Mouse (Mus musculus) kidney, postnatal 10 days (tissue): Measurements from ENCODE around the gene Isg20.

Source experiments
- DNase-seq: peaks from one replicate; pipeline ENCODE4 v3.0.0; 2021; ENCODE audit warnings: mixed read lengths

Isg20 gene

DNA sequence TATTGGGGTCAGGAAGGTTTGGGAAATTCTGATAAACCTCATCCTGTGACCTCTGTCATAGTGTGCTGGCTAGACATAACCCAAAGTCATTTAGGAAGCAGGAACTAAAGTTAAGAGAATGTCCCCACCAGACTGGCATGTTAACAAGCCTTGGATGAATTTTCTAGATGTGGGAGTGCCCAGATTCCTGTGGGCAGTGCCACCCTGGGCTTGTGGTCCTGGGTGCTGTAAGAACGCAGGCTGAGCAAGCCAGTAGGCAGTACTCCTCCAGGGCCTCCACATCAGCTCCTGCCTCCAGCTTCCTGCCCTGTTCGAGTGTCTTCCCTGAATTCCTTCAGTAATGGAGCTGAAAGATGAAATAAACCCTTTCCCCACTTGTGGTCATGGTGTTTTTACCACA lies 9.0 kb upstream of the Isg20 start:
- DNase-seq: no peak

DNA sequence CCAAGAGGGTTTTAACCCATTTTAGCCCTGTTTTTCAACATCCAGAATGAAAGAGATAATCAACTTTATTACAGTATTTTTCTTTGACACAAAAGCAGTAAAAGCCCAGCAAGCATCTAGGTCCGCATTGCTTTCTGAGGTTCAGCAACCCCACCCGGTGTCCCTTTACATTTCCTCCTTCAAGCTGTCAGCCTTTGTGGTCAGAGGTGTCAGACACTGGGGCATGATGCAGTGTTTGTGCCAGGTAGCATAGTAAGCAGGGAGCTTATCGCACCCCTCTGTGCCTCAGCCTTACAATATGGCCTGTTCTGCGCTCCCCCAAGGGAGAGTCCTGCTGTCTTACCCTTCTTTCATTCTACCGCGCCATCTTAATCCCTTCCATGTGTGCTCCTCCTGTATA lies 4.2 kb upstream of the Isg20 start:
- DNase-seq: no peak

DNA sequence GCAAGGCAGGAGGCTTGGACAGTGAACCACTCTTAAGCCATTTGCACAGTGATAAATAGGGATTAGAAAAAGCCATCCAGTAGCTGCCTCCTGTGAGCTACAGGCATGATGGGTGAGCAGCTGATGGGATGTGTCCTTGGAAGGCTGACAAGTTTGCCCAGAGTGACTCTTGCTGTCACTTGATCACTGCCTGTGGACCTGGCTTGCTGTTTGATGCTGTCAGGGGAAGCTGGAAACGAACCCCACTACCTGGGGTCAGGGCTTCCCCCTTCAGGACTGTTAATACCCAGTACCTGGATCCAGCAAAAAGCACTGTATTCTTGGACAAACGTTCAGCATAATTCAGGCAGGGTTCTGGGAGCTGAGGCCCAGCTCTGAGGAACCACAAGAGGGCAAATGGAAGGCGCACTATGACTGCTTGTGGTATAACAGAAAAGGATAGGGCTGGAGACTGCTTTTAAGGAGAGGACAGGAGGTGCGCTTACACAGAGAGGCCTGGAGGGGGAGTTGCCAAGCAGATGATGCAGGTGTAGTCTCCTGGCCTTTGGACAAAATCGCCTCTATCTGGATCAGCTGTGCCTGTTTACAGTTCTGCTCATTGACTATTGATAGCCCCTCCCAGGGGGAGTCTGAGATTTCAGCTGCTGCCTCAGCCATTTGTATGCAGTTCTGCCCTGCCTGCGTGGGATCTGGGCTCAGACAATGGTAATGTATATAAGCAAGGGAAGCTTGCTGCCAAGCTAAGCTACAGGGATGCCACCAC lies 2.7 kb upstream of the Isg20 start:
- no peak for DNase-seq

DNA sequence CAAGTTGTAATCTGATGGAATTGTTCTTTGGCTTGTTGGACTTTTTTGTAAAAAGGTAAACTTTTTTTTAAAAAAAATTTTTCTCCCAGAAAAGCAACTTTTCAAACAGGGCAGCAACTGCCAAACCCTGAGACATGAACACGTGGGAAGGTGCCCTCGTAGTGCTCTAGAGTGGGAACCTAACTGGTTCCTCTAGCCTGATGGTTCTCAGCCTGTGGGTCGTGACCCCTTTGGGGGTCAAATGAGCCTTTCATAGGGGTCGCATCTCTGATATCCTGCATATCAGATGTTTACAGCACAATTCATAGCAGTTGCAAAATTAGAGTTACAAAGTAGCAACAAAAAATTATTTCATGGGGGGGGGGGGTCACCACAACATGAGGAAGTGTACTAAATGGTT lies 2.0 kb upstream of the Isg20 start:
- DNase-seq: no peak

DNA sequence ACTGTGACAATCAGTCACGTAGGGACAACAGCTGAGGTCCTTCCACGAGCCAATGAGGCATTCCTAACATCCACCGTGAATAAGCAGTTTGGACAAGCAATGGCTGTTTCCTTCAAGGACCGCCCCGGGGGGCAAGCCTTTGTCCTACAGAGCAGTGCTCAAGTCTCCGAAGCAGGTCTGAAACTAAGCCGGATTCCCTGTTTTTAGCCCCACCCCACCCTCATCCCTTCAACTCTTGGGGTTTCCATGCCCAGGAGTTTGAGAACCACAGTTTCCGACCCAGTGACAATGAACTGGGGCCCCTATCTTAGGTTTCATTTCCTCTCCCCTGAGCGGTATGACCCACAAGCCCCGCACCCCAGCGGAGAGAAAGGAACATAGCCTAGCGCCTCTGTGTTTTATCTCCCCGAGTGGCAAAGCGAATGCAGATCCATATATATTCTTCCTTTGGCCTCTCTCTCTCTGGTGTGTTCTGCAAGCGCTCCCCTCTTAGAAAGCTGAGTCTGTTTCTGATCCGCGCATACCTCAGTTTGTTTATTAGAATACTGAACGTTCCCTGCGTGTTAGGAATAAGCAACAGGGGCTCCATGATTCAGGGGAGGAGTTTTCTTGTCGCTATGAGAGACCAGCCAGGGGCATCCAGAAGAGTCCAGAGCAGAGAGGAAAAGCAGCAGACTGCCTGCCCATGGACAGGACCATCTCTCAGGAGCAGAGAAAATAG lies 811 bp upstream of the Isg20 start:
- peak; percentile 30 for DNase-seq

DNA sequence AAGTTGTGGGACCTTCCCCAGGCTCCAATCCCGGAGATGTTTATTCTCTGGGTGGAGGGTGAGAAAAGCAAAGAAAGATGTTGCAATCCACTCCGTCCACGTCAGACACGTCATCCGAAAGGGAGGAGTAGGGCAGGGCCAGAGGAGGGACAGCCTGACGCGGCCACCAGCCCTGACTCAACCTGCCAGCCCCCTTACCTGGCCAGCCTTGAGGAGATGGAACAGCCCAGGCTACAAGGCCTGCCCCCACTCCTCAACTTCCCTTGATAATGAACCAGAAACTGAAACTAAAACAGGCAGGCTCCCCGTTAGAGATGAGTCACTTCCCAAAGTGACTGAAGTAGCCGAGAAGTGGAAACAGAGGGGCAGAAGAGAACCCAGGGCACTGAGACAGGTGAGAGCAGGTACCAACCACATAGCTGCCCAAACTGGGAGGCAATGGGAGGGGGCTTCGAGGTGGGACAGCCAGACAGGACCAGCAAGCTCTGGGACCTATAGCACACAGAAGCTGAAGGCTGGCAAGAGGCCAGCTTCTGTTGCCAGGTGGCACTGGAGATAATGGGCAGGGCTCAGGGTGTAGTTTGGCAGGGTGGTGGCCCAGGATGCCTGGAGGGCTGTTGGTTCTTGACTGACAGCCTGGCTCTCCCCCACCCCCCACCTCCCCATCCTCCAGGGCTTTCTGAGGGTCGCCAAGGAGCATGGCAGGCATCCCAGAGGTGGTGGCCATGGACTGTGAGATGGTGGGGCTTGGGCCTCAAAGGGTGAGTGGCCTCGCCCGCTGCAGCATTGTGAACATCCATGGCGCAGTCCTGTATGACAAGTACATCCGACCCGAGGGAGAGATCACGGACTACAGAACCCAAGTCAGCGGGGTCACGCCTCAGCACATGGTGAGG lies 673 bp downstream of the Isg20 start:
- peak; percentile 33 for DNase-seq

DNA sequence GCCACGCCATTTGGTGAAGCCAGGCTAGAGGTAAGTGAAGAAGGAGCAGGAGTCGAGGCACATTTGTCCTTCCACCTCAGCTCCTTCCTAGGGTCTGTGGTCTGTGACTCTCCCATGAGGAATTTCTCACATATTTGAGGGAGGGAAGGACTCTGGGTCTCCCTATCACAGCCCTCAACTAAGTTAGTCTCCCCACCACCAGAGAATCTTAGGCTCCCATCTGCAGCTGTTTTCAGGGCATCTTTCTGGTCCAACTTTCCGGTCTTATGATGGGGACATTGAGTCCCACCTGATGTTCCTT lies 1.3 kb downstream of the Isg20 start:
- no peak for DNase-seq

DNA sequence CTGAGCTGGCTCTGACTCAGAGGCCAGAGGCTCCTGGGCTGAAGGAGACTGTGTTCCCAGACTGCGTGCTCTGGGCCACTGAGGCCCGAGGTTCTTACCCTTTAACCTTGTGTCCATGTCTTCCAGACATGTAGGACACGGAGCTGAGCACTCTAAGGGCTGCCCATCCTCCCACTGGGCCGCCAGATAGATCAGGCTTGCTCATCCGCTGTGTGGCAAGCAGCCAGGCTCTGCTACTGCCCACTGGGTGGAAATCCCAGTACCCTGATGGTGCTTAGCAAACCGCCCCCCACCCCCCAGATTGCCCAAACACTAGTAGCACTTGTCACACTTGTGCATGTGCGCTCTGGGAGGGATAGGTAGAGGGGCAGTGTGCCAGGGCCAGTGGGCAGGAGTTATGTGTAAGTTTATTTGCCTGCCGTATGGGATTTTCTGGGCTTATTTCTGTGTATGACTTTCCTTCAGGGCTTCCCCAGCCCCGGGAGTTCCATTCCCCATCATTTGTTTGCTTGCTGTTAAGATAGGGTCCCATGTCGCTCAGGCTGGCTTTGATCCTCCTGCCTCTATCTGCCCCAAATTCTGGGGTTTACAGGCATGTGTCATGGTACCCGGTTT lies 1.8 kb downstream of the Isg20 start:
- no peak for DNase-seq

DNA sequence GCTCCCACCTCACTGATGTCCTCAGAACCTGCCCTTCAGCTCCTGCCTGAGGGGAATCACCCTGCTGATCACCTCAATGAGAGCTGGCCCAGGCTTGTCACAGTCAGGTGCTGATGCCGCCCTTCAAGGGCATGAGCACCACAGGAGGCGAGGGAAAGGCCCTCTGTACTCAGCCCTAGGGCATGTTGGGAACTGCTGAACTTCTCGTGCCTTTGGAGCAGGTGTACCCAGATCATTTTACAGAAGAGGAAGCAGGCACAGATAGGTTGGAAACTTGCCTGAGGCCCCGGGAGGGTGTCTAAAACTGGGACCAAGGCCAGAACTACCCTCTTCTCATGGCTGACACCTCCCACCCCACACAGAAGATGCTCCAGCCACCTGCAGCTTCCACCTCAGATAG lies 5.5 kb downstream of the Isg20 start:
- no peak for DNase-seq

DNA sequence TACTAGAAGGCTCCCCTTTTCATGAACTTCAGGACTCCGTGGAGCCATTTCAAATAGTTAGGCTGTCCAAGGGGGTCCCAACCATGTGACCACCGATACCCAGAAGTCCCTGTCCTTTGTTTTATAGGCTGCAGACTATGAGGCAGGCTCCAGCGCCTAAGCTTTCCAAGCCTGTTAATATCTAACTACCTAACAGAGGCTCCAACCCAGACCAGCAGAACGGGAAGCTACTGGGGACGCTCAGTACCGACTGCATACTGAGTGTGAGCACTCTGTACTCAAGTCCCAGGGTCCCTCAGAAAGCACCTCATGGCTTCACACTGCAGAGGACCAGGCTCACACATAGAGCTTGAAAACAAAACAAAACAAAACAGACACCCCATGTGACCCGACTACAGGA lies 9.3 kb downstream of the Isg20 start:
- no peak for DNase-seq

DNA sequence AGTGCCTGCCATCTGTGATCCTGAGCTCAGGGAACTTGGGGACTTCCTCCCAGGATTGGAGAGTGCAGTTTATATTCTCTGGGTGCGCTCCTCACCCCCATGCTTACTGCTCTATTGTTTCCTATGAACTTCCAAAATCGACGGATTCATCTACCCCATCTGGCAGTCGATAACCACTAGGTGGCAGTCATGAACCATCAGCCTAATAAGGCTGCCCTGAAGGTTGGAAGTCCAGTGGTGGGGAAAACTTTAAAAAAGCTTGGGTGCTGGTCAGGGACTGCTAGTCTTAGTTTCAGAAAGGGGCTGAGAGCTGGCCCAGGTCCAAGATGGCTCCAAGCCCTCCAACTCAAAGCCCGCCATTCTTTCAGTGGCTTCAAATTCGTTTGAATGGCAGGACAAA lies 11.1 kb downstream of the Isg20 start:
- DNase-seq: peak; percentile 85

DNA sequence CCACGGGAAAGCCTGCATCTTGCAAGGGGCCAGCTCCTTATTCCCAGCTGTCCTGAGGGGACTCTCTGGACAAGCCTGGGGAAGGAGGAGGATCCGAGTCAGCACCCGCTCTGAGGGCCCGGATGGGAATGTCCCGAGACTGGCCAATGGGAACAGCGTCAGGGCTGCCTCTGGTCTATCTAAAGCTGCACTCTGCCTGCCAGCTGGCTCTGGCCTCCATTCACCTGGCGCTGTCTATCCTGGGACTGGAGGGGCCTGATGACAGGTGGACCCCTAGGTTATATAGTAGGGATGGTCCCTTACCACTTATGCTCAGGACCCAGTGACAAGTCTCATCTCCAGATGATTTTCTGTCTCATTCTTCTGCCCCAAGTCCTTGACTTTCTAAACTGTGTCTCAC lies 11.6 kb downstream of the Isg20 start:
- no peak for DNase-seq

DNA sequence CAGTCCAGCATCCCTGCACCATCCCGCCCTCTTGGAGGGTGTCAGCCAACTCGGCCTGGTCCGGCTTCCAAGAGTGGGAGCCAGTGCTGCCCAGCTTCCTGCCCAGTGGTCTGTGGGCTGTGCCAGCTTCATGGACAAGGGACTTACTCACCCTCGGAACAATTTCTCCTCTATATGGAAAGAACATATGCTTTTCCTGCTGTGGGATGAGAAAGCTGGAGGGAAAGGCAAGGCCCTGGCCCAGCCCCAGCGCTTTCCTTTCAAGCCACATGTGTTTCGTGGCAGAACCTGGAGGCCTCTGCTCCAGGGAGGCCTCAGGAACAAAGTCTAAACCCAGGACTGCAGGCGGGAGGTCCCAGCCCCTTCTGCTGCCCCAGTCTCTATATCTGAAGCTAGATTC lies 12.5 kb downstream of the Isg20 start:
- no peak for DNase-seq

DNA sequence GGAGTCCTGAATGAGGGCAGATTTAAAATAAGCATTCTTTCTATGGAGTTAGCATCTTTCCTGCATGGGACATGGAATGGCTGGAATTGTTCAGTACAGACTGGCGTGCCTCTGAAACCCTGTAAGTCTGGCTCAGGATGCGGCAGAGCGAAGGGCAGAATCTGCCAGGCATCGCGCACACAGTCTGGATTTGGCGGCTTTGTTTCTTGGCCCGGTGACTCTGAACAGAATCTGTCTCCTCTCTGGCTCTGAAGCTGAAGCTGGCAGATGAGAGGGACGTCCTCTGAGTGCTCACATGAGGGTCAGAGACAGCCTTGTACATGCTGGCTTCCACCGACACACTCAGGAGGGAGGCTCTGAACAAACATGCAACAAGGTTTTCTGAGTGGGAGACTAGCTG lies 12.9 kb downstream of the Isg20 start:
- DNase-seq: no peak

DNA sequence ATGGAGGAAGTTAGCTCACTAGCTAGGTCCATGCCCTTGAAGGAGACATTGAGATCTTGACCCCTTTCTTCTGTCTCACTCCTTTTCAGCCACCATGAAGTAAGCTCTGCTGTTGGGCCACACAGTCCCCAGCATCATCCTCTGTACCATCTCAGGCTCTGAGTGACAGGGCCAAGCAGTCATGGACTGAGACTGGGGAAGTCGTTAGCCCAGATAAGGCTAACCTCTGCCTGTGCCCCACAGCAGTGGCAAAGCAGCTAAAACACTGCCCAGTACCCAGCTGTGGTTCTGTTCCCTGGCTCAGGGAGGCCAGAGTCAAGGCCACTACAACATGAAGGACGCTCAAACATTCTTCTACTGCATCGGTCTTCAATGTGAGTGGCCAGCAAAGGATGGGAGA lies 14.0 kb downstream of the Isg20 start:
- no peak for DNase-seq

DNA sequence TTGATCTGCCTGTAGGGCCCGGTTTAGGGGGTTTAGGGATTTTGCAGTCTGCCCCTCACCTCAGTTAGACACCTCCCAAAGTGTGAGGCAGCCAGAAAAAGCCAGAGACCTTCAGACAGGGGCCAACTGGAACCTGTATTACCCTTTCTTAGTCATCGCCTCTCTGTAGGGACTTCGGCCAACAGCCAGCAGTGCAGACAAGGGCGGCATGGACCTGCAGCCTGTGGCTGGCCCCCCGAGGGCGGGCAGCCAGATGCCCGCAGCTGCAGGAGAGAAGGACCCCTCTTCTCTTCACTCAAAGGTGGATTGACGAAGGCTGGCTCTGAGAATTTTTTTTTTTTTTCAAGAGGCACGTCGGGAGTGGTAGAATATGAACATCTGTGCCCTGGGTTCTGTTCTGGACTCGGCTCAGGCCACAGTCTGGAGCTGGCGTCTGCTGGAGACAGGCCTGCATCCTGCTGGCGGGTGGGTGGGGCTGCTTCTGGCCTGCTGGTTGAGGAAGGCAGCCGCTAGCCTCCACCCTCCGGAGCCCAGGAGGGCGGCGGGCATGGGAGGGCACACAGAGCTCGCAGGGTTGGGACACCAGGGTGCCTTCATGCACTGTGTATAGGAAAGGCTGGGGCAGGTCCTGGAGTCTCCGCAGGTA lies 25.9 kb downstream of the Isg20 start:
- DNase-seq: no peak

DNA sequence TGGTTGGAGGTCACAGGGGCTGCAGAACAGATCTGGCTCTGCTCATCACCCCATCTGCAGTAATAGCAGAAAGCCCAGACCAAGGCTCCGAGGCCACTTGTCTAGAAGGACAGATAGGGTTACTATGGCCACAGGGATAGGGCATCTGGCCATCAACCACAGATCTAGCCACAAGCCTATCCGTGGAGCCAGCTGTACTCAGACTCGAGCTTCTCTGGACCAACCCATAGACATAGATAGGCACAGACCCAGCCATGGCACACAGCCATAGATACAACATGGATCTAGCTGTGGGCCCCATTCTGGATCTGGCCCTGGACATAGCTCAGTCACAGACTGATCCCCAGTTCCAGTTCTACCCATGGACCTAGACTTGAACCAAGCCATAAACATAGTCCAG lies 27.7 kb downstream of the Isg20 start:
- no peak for DNase-seq

DNA sequence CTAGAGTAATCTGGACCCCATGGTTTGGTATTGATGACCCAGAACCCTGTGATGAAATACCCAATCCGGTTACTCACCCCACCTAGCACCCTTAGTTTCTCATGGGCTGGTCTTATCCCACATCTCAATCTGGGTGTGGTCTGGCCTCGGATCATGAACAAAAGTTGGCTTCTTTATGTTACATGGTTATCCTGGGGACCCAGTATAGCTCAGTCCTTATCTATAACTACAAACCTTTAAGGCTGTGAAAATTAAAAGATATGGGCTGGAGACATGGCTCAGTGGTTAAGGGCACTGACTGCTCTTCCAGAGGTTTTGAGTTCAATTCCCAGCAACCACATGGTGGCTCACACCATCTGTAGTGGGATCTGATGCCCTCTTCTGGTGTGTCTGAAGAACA lies 29.3 kb downstream of the Isg20 start:
- no peak for DNase-seq

DNA sequence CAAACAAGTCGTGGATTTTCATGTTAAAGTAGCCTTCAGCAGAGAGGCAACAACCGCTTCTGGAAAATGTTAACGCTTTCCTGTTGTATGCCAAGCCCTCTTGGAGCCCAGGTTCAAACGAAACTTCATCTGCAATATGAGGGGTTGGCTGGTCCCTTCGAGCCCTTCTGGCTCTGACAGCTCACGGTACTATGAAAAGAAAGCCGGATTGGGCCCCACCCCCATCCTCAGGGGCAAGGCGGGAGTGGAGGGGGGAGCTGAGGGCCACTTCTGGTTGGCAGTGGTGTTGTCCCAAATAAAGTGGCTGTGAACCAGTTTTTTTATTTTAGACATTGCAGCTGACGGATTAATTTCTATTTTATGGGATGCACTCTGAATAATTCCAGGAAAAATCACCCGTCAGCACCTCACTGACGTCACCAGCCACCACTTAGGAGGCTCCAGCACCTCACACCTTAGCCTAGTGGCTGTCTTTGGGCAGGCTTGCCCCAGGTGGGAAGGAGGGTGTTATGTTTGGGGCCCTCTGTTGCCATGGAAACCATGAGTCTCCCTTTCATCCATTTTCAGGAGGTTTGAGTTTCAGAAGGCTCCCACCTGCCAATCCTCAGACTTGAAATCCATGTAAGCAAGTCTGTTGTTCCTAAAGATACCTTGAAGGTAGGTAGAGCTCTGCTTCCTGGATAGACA lies 40.8 kb downstream of the Isg20 start:
- no peak for DNase-seq

DNA sequence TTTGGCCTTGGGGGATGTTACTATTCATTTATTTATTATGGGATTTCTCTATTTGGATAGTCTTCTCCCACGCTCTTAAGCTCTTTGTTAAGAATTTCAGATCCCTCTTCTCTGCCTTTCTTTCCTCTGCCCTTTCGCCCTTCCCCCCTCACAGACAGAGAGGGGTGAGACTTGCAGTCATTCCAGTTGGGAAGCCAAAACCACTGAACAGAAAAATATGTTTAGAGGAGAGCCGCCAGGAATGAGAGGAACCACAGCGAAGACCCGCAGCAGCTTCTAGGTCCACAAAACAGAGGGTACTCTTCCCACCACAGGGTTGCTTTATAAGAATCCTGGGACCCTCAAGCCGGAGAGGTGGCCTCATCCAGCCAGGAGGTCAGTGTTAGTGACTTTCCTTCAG lies 41.4 kb downstream of the Isg20 start:
- peak; percentile 17 for DNase-seq

DNA sequence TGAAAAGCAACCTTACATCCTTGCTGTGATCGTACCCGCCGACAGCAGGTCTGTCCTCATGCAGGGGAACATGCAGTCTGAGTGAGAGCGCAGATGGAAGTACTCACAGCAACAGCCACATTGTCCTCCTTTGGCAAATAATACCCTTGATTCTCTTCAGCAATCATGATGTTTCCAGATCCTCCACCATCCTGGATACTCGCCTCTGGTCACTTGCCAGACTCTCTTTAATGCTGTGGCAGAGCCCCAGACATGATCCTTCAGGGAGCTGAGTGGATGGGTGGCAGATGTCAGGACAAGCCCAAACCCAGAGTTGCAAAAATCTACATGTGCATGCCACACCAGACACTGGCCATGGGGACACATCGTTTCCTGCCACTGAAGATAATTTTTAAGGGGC lies 41.9 kb downstream of the Isg20 start:
- no peak for DNase-seq

DNA sequence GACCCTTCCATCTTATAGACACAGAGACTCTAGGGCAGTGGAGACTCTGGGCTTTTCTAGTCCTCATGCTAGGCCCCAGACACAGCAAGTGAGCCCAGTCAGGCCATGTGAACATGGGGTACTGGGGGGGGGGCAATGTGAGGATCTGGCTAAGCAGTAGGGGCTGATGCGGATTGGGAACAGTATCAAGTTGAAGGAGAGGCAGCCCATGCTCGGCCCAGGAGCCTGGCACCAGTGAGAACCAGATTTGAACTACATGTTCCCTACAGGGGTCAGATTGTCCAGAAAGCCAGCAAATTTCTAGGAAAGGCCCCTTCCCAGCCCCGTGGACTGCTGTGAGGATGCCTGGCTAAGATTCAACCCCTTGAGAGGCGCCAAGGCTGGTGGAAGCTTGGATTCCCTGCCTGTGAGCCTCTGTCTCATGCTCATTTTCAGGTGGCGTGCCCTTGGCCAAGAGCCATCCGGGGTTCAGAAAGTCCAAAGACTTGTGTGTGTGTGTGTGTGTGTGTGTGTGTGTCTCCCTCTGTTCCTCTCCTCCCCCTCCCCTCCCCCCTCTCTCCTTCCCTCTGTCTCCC lies 45.4 kb downstream of the Isg20 start:
- DNase-seq: peak; percentile 37
